Mouse (Mus musculus) testis, adult 2 months (tissue): ENCODE measurements at regions not wholly inside any gene's neighbourhood (a gene's known extent, or its start where the extent isn't known, plus 50 kb on each side); places are given as distances from the start of the nearest gene placed in this dataset.

ENCODE experiments used
- H3K27ac ChIP-seq: fragments of 200-500 bp; 2 replicates; pipeline ENCODE4 v1.5.1; 2012; ENCODE audit warnings: low read depth, low read length; ENCODE audit not compliant: control insufficient read depth, insufficient read depth
- H3K27me3 ChIP-seq: fragments of 200-500 bp; 2 replicates; pipeline ENCODE4 v1.6.1; 2012; ENCODE audit warnings: mild to moderate bottlenecking, low read length, moderate library complexity; ENCODE audit not compliant: control insufficient read depth, insufficient read depth
- H3K36me3 ChIP-seq: fragments of 200-500 bp; 2 replicates; pipeline ENCODE4 v1.6.1; 2012; ENCODE audit warnings: mild to moderate bottlenecking, low read length; ENCODE audit not compliant: control insufficient read depth, insufficient read depth
- H3K4me1 ChIP-seq: fragments of 200-500 bp; 2 replicates; pipeline ENCODE4 v1.6.1; 2012; ENCODE audit warnings: low read length; ENCODE audit not compliant: control insufficient read depth, insufficient read depth
- H3K4me3 ChIP-seq: fragments of 200-500 bp; 2 replicates; pipeline ENCODE4 v1.5.1; 2012; ENCODE audit warnings: low read depth, mild to moderate bottlenecking, low read length, moderate library complexity, mixed read lengths; ENCODE audit not compliant: control insufficient read depth
- CTCF ChIP-seq: fragments of 200-500 bp; IDR thresholded peaks from 2 replicates; pipeline ENCODE4 v1.5.1; 2012; ENCODE audit warnings: low read depth, mild to moderate bottlenecking, inconsistent platforms, low read length, moderate library complexity; ENCODE audit not compliant: control insufficient read depth, insufficient read depth, insufficient replicate concordance
- POLR2A ChIP-seq: fragments of 200-500 bp; IDR thresholded peaks from 2 replicates; pipeline ENCODE4 v1.6.1; 2012; ENCODE audit warnings: low read depth, mild to moderate bottlenecking, inconsistent platforms, low read length, moderate library complexity; ENCODE audit not compliant: control insufficient read depth

GRCm38 (mm10) chrX:13014051-13014450 is 57.2 kb upstream of the Usp9x start:
- Histone ChIP-seq H3K27ac (no peak overlapping the region), H3K36me3 (no peaks in the 10 kb centered on the region), H3K27me3 (no peaks in the 10 kb centered on the region), H3K4me1 (no peaks in the 10 kb centered on the region), H3K4me3 (no peak overlapping the region)
- TF ChIP-seq POLR2A: no peak
- TF ChIP-seq CTCF: no peak

GRCm38 (mm10) chrX:13013086-13013485 is 58.2 kb upstream of the Usp9x start:
- Histone ChIP-seq H3K27me3 (no peaks in the 10 kb centered on the region), H3K36me3 (no peaks in the 10 kb centered on the region), H3K4me1 (no peaks in the 10 kb centered on the region), H3K4me3 (no peak overlapping the region), H3K27ac (no peak overlapping the region)
- no peak for TF ChIP-seq POLR2A

GRCm38 (mm10) chrX:12990777-12991176 is 80.5 kb upstream of the Usp9x start:
- Histone ChIP-seq H3K27ac (no peak overlapping the region), H3K36me3 (no peaks in the 10 kb centered on the region)
- TF ChIP-seq POLR2A (no peak), CTCF (no peak)

GRCm38 (mm10) chrX:12977676-12978075 is 93.6 kb upstream of the Usp9x start:
- Histone ChIP-seq H3K27ac (no peak overlapping the region), H3K36me3 (no peaks in the 10 kb centered on the region), H3K4me3 (no peak overlapping the region), H3K4me1 (no peaks in the 10 kb centered on the region), H3K27me3 (no peaks in the 10 kb centered on the region)
- no peak for TF ChIP-seq CTCF
- TF ChIP-seq POLR2A: no peak

More at GRCm38 (mm10) chrX:12990777-12991176, 80.5 kb upstream of the Usp9x start:
- Histone ChIP-seq H3K4me3 (no peak overlapping the region), H3K4me1 (no peaks in the 10 kb centered on the region), H3K27me3 (no peaks in the 10 kb centered on the region)

- no peaks in the 10 kb centered on the region for H3K4me1 ChIP-seq
- no peak overlapping the region for H3K4me3 ChIP-seq
- H3K27me3 ChIP-seq: no peaks in the 10 kb centered on the region
- no peaks in the 10 kb centered on the region for H3K36me3 ChIP-seq
- no peak overlapping the region for H3K27ac ChIP-seq
- TF ChIP-seq POLR2A: no peak
- no peak for TF ChIP-seq CTCF
Observed at GRCm38 (mm10) chrX:12968979-12969746, 102.1 kb upstream of the Usp9x start.

- H3K36me3 ChIP-seq: no peaks in the 10 kb centered on the region
- TF ChIP-seq CTCF: no peak
- no peak for TF ChIP-seq POLR2A
- H3K4me3 ChIP-seq: no peak overlapping the region
- H3K27ac ChIP-seq: no peak overlapping the region
- no peaks in the 10 kb centered on the region for H3K4me1 ChIP-seq
- no peaks in the 10 kb centered on the region for H3K27me3 ChIP-seq
Observed at GRCm38 (mm10) chrX:12959467-12960314, 111.6 kb upstream of the Usp9x start.

- Histone ChIP-seq H3K4me3 (no peak overlapping the region), H3K4me1 (no peaks in the 10 kb centered on the region), H3K27ac (no peak overlapping the region), H3K27me3 (no peaks in the 10 kb centered on the region), H3K36me3 (no peaks in the 10 kb centered on the region)
- TF ChIP-seq POLR2A (no peak), CTCF (no peak)
Observed at GRCm38 (mm10) chrX:12958873-12959272, 112.4 kb upstream of the Usp9x start.
